Mouse (Mus musculus): ENCODE data around the gene Ascl4.

Ascl4 gene

GRCm38 (mm10) chr10:85927676-85928445, at the start of gene Ascl4:
Ascl4 (plus strand) TSS chr10:85927681.
- peak; percentile 23 for DNase-seq

- no peak for DNase-seq
Measured at GRCm38 (mm10) chr10:85879886-85880486, 47.5 kb upstream of the Ascl4 start.

- DNase-seq, result peak; percentile 96
Measured at GRCm38 (mm10) chr10:85916498-85917309, 10.8 kb upstream of the Ascl4 start, which contains the start of gene Prdm4. Prdm4 (minus strand) TSS chr10:85917142.

GRCm38 (mm10) chr10:85928499-85929207, 1.2 kb downstream of the Ascl4 start:
- DNase-seq, result peak; percentile 80

- no peak for DNase-seq
Measured at GRCm38 (mm10) chr10:85929208-85929591, 1.7 kb downstream of the Ascl4 start.

GRCm38 (mm10) chr10:85929962-85930361, 2.5 kb downstream of the Ascl4 start:
- DNase-seq, result no peak

- no peak for DNase-seq
Measured at GRCm38 (mm10) chr10:85936280-85936965, 8.9 kb downstream of the Ascl4 start.

- DNase-seq, result no peak
Measured at GRCm38 (mm10) chr10:85948483-85949196, 21.2 kb downstream of the Ascl4 start.

GRCm38 (mm10) chr10:85951765-85952443, 24.4 kb downstream of the Ascl4 start:
- DNase-seq, result no peak

- DNase-seq, result no peak
Measured at GRCm38 (mm10) chr10:85953401-85953800, 25.9 kb downstream of the Ascl4 start.

- DNase-seq, result no peak
Measured at GRCm38 (mm10) chr10:85954429-85954828, 26.9 kb downstream of the Ascl4 start.

- no peak for DNase-seq
Measured at GRCm38 (mm10) chr10:85956871-85957419, 29.5 kb downstream of the Ascl4 start.

- peak; percentile 97 for DNase-seq
Measured at GRCm38 (mm10) chr10:85957464-85957950, 30.0 kb downstream of the Ascl4 start, which contains the start of gene Rtcb. Rtcb (minus strand) TSS chr10:85957823.

GRCm38 (mm10) chr10:85962897-85963296, 35.4 kb downstream of the Ascl4 start:
- no peak for DNase-seq

GRCm38 (mm10) chr10:85964316-85964715, 36.8 kb downstream of the Ascl4 start:
- DNase-seq, result no peak

- no peak for DNase-seq
Measured at GRCm38 (mm10) chr10:85966476-85966875, 39.0 kb downstream of the Ascl4 start.

GRCm38 (mm10) chr10:85967411-85968156, 40.1 kb downstream of the Ascl4 start:
- no peak for DNase-seq

GRCm38 (mm10) chr10:85968157-85968634, 40.7 kb downstream of the Ascl4 start:
- DNase-seq, result peak; percentile 73

- DNase-seq, result no peak
Measured at GRCm38 (mm10) chr10:85968731-85969130, 41.2 kb downstream of the Ascl4 start.

All from thymus, postnatal 25 days (tissue).